Mouse (Mus musculus) kidney, adult 2 months (tissue): Measurements from ENCODE around the gene Fgf13. TPM values are rescaled to one million over a fixed set of nuclear protein-coding genes. Genes with fewer than 3 reads are reported as not detected.

Experiments used
- DNase-seq: peaks from one replicate; pipeline ENCODE4 v3.0.0; 2021
- H3K27ac ChIP-seq: fragments of 200-500 bp; 2 replicates; pipeline ENCODE4 v1.5.1; 2012; ENCODE audit warnings: low read depth, low read length, control low read depth, inconsistent platforms; ENCODE audit not compliant: insufficient read depth
- H3K27me3 ChIP-seq: fragments of 200-500 bp; replicated peaks from 2 replicates; pipeline ENCODE4 v1.6.1; 2012; ENCODE audit warnings: mild to moderate bottlenecking, moderate library complexity, low read length, inconsistent platforms; ENCODE audit not compliant: control insufficient read depth, insufficient read depth
- H3K36me3 ChIP-seq: fragments of 200-500 bp; 2 replicates; pipeline ENCODE4 v1.6.1; 2012; ENCODE audit warnings: mild to moderate bottlenecking, moderate library complexity, low read length, inconsistent platforms; ENCODE audit not compliant: control insufficient read depth, insufficient read depth
- H3K4me1 ChIP-seq: fragments of 200-500 bp; 2 replicates; pipeline ENCODE4 v1.6.1; 2011; ENCODE audit warnings: low read length; ENCODE audit not compliant: control insufficient read depth, insufficient read depth
- H3K4me3 ChIP-seq: fragments of 200-500 bp; 2 replicates; pipeline ENCODE4 v1.5.1; 2011; ENCODE audit warnings: mild to moderate bottlenecking, low read depth, low read length, control low read depth; ENCODE audit not compliant: insufficient read depth
- CTCF ChIP-seq: fragments of 200-500 bp; conservative IDR thresholded peaks from 2 replicates; pipeline ENCODE4 v1.5.1; 2011; ENCODE audit warnings: low read depth, mild to moderate bottlenecking, control low read depth, low read length, moderate library complexity, mixed read lengths; ENCODE audit not compliant: insufficient read depth, insufficient read length
- POLR2A ChIP-seq: fragments of 200-500 bp; IDR thresholded peaks from one replicate; pipeline ENCODE4 v1.6.1; 2011; ENCODE audit warnings: low read depth, low read length, control low read depth
- WGBS: fragments of 180-500 bp; shearing (Covaris S2); methylation state at CpG from one replicate; pipeline ENCODE4 v1.1.7; 2018; 5-methylcytosine and 5-hydroxymethylcytosine counted together
- polyA plus RNA-seq: library from polyadenylated mRNA; depleted of rRNA; stranded (reverse); fragments of >200 nt; gene quantifications from 2 replicates; pipeline ENCODE4 v1.2.3, GENCODE M21; 2012

The Fgf13 gene
- polyA plus RNA-seq, 1 experiment, result 0.59 TPM

DNA sequence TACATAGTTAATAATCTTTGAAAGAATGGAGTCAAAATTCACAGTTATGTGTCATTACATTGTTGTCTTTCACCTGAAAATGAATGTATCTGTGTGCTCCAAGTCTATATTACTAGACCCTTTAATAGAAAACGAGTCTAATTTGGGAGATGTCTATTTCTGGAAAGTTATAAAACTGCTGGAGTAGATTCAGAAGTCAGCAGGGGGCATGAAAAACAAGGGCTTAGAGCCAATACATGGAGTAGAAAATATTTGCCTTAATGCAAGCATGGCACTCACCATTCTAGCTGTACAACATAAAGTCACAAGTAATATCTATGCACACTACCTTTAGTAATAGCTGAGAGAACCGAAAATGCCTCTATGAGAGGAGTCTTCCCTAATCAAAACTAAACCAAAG, 19.9 kb downstream of the Fgf13 start:
- no peak overlapping the region for H3K4me3 ChIP-seq
- H3K36me3 ChIP-seq, result no peaks in the 10 kb centered on the region
- no peak for DNase-seq
- H3K27ac ChIP-seq, result no peak overlapping the region
- 68% methylated on average over 2 of the region's 2 CpGs for WGBS
- H3K4me1 ChIP-seq, result no peaks in the 10 kb centered on the region
- TF ChIP-seq CTCF, result no peak
- no peak for TF ChIP-seq POLR2A
- no peaks in the 10 kb centered on the region for H3K27me3 ChIP-seq

DNA sequence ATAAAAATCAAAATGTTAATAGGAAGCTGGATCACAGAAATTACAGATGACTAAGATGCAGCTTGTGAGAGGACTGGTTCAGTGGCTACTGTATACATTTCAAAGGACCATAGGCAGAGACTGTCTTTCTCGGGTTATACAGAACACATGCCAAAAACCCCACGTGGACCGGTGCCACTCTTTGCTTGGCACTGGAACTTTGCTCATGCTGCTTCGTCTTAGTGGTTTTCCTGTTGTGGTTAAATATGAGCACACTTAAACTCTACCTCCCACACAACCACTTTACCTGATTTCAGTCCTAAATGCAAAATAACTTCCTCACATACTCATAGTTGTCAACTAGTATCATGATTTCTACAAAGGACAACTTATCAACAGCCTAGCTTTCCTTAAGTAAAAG, 59.6 kb downstream of the Fgf13 start:
- Histone ChIP-seq H3K36me3 (no peaks in the 10 kb centered on the region), H3K27ac (no peak overlapping the region), H3K27me3 (no peaks in the 10 kb centered on the region), H3K4me1 (no peaks in the 10 kb centered on the region), H3K4me3 (no peak overlapping the region)
- WGBS, result 76% methylated on average over 4 of the region's 4 CpGs
- TF ChIP-seq POLR2A, result no peak
- no peak for TF ChIP-seq CTCF
- no peak for DNase-seq

DNA sequence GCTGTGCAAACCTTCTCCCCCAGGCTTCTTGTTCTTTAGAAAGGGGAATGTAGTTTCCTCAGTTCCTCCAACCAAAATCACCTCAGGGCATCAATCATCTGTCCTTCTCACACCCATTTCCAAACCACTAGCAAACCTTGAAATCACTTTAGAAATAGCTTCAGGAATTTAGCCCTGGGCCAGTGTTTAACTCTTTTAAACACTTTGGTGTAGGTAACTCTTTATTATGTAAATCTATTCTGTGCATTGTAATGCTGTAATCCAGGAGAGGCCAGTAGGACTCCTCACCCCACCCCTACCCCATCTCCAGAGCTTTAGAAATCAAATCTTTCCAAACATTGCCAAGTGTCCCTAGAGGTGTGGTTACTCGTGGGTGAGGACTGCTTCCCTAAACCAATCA, 74.5 kb downstream of the Fgf13 start:
- no peak for DNase-seq
- TF ChIP-seq CTCF, result no peak
- no peak for TF ChIP-seq POLR2A
- Histone ChIP-seq H3K36me3 (no peaks in the 10 kb centered on the region), H3K4me3 (no peak overlapping the region), H3K4me1 (no peaks in the 10 kb centered on the region), H3K27ac (no peak overlapping the region), H3K27me3 (no peaks in the 10 kb centered on the region)
- WGBS, result 28% methylated on average over 1 of the region's 1 CpGs

DNA sequence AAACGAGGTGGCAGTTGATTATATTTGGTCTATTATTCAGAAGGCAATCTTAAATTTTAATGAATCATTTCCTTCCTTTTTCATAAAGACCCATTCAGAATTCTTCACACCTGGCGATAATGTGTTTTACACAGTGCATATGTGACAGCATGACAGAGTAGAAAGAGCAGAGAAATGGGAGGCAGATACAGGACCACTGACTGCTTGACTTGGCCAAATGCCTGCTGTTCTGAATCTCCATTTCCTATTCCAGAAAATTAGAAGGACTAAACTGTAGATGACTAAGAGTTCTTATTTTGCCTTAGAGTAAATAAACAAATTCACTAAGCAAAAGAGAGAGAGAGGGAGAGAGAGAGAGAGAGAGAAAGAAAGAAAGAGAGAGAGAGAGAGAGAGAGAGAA, 82.4 kb downstream of the Fgf13 start:
- H3K4me1 ChIP-seq, result no peaks in the 10 kb centered on the region
- DNase-seq, result no peak
- H3K36me3 ChIP-seq, result no peaks in the 10 kb centered on the region
- TF ChIP-seq CTCF (no peak), POLR2A (no peak)
- no peaks in the 10 kb centered on the region for H3K27me3 ChIP-seq
- H3K4me3 ChIP-seq, result no peak overlapping the region
- no peak overlapping the region for H3K27ac ChIP-seq
- 53% methylated on average over 2 of the region's 2 CpGs for WGBS

DNA sequence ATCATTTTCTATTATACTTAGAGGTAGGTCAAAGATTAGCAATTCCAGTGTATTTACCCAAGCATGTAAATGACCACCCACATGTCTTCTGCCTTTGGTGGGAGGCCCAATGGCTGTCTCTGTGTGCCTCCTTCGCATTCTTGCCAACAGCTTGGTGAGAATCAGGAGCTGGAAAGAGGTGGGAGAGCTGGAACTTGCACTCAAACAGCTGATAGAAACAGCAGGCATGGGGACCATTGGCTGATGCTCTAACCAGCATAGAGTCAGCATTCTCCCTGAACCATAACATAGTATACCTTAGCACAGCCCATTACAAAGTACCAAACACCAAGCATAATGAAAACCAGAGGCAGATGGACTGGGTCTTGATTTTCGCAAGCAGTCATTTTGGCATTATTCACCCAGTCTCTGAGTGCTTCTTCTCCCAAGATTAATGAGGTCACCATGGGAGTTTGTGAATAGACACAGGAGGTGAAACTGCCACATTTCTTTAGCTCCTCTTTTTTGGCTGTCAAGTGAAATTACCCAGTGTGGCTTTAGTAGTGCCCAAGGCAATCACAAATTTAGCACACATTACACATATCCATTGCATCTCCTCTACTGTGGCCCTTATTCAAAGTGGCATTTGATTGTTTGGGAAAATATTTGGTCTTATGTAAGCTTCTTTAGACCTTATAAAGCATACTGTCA, 165.1 kb downstream of the Fgf13 start:
- no peaks in the 10 kb centered on the region for H3K27me3 ChIP-seq
- no peaks in the 10 kb centered on the region for H3K36me3 ChIP-seq
- no peak for DNase-seq
- H3K4me1 ChIP-seq, result no peaks in the 10 kb centered on the region
- no peak overlapping the region for H3K4me3 ChIP-seq
- no peak overlapping the region for H3K27ac ChIP-seq
- TF ChIP-seq POLR2A, result no peak
- no peak for TF ChIP-seq CTCF
- WGBS, result 63% methylated on average over 2 of the region's 2 CpGs

DNA sequence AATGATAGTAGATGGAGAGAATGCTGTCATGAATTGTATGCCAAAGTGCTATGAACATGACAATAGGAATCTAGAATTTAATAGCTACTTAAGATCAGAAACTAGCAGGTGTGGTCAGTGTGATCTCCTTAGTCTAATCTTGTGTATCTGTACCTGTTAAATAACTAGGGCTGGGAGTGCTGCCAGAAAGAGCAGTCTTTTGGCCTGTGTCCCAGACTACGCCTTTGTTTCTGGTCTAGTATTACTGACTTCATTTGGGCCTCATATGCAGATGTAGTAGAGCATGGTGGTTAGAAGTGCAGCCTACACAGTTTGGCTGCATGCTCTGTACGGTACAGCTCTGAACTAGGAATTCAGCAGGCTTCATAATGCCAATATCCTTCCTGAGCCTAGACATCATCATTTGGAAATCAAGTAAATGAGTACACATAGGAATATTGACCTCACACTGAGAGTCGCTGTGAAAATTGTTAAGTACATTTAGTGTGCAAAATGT, 276.9 kb downstream of the Fgf13 start:
- H3K27me3 ChIP-seq, result no peaks in the 10 kb centered on the region
- no peak overlapping the region for H3K27ac ChIP-seq
- H3K4me1 ChIP-seq, result no peaks in the 10 kb centered on the region
- DNase-seq, result peak; percentile 48
- H3K4me3 ChIP-seq, result no peak overlapping the region
- TF ChIP-seq POLR2A (no peak), CTCF (no peak)
- WGBS, result 46% methylated on average over 3 of the region's 3 CpGs
- H3K36me3 ChIP-seq, result no peaks in the 10 kb centered on the region

DNA sequence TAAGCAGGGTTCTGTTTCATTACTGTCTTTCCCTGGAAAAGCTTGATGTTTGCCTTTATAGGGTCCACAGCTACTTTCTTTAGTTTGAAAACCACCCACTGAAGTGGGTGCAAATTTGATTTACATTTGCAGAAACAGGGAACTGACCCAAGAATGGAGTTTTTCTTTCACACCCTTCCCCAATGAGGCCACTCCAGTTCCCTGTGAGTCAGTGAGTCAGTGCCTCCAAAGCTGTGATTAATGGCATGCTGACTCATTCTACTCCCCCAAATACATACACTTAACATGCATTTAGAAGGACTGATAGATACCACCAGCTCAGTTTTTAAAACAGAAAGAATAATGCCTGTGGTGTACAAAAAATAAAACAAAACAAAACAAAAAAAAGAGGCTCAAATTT, 316.3 kb downstream of the Fgf13 start:
- no peak for TF ChIP-seq POLR2A
- TF ChIP-seq CTCF, result no peak
- Histone ChIP-seq H3K27me3 (no peaks in the 10 kb centered on the region), H3K4me3 (no peak overlapping the region), H3K27ac (no peak overlapping the region), H3K36me3 (no peaks in the 10 kb centered on the region), H3K4me1 (no peaks in the 10 kb centered on the region)
- no peak for DNase-seq

DNA sequence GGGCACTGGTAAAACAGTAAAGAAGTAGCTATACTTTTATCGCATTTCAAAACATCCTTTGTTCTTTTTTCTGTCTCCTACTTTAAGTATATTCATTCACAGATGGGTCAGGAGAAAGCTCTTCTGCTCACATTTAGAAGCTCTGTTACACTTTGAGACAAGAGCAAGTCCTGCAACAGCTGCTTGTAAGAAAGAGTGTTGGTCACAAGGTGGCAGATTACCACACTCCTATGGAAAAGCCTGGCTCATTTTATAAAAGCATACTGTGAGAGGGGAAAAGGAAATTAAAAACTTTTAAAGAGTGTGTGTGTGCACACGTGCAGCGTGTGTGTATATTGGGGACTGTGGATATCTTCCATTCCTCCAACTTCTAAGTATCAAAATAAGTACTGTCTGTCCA, 324.1 kb downstream of the Fgf13 start:
- Histone ChIP-seq H3K4me1 (no peaks in the 10 kb centered on the region), H3K27ac (no peak overlapping the region), H3K36me3 (no peaks in the 10 kb centered on the region), H3K27me3 (no peaks in the 10 kb centered on the region), H3K4me3 (no peak overlapping the region)
- no peak for DNase-seq
- WGBS, result 66% methylated on average over 3 of the region's 3 CpGs
- TF ChIP-seq POLR2A (no peak), CTCF (no peak)
